Mouse (Mus musculus) neural tube, embryonic 14.5 days (tissue): Measurements from ENCODE around the gene Stk39. TPM values are rescaled to one million over a fixed set of nuclear protein-coding genes. Genes with fewer than 3 reads are reported as not detected.

ENCODE experiments used
- ATAC-seq: fragments of 200-750 bp; cut with Nextera tagmentation; 2 replicates; pipeline ENCODE4 v1.8.0; 2017; ENCODE audit warnings: low read depth, mild to moderate bottlenecking, moderate TSS enrichment, moderate library complexity
- H3K27ac ChIP-seq: fragments of 300-500 bp; sonication (generic); 2 replicates; pipeline ENCODE4 v1.5.1; 2014; ENCODE audit warnings: low read depth, mild to moderate bottlenecking, control low read depth, low read length, moderate library complexity, mixed read lengths
- H3K27me3 ChIP-seq: fragments of 300-500 bp; sonication (generic); 2 replicates; pipeline ENCODE4 v1.6.1; 2014; ENCODE audit warnings: low read length; ENCODE audit not compliant: control insufficient read depth, insufficient read depth
- H3K36me3 ChIP-seq: fragments of 300-500 bp; sonication (generic); 2 replicates; pipeline ENCODE4 v1.6.1; 2014; ENCODE audit warnings: low read length, mixed read lengths; ENCODE audit not compliant: control insufficient read depth, insufficient read depth
- H3K4me1 ChIP-seq: fragments of 300-500 bp; sonication (generic); 2 replicates; pipeline ENCODE4 v1.6.1; 2014; ENCODE audit warnings: low read length; ENCODE audit not compliant: control insufficient read depth, insufficient read depth
- H3K4me2 ChIP-seq: fragments of 300-500 bp; sonication (generic); 2 replicates; pipeline ENCODE4 v1.6.1; 2014; ENCODE audit warnings: mild to moderate bottlenecking, low read depth, low read length, control low read depth
- H3K4me3 ChIP-seq: fragments of 300-500 bp; sonication (generic); 2 replicates; pipeline ENCODE4 v1.5.1; 2014; ENCODE audit warnings: low read depth, low read length, control low read depth, mixed read lengths
- H3K9ac ChIP-seq: fragments of 300-500 bp; sonication (generic); replicated peaks from 2 replicates; pipeline ENCODE4 v1.6.1; 2014; ENCODE audit warnings: low read depth, mild to moderate bottlenecking, control low read depth, low read length, mixed read lengths
- H3K9me3 ChIP-seq: fragments of 300-500 bp; sonication (generic); 2 replicates; pipeline ENCODE4 v1.6.1; 2016; ENCODE audit warnings: low read length; ENCODE audit not compliant: control insufficient read depth
- WGBS: fragments of 180-500 bp; shearing (Covaris S2); extraction: QIAGEN DNeasy Blood & Tissue Kit; methylation state at CpG from one replicate; pipeline ENCODE4 v1.1.7; 2014; 5-methylcytosine and 5-hydroxymethylcytosine counted together
- polyA plus RNA-seq: library from polyadenylated mRNA; unstranded; fragments of >200 nt; fragmentation: Nextera tagmentation; extraction: Ambion mirVana; gene quantifications from 2 replicates; pipeline ENCODE4 v1.2.1, GENCODE M21; 2014

Stk39 gene
- polyA plus RNA-seq, 1 experiment from 2014 or later, result 37.0 TPM

DNA sequence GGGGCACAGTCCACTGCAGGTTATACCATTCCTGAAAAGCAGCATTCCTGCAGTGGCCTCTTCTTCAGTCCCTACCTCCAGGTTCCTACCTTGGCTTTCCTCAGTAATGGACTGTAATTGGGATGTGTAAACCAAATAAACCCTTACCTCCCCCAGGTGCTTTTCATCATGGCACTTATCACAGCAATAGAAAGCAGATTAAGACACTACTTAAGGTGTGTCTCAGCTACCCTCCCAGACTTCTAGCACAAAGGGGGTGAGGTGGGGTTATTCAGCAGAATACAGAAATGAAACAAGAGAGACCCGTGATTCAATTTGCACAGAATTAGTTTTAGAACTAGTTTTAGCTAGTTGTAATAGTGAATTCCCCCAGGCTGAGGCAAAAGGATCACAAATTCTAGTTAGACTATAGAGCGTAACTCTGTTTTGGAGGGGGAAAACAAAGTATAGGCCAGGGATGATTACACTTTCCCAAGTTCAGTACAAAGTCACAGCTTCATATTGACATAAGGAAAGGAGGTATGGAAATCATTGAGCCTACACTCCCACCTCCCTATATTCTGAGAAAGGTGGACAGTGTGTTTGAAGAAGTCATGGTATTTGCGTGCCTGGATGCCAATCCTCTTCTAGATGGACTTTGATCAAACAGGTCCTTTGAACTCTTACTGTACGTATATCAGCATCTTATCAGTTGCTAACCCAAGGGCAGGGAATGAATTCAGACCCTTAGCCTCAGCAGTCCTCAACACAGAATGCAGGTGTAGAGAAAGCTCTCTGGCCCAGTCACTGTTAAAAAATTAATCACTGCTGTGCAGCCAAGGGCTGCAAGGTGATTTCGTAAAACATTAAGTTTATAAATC lies 279.2 kb downstream of the Stk39 start:
- Histone ChIP-seq H3K36me3 (no peaks in the 10 kb centered on the region), H3K9ac (no peak overlapping the region), H3K9me3 (no peaks in the 10 kb centered on the region), H3K4me2 (no peak overlapping the region), H3K27me3 (no peaks in the 10 kb centered on the region), H3K4me1 (no peaks in the 10 kb centered on the region), H3K4me3 (no peak overlapping the region), H3K27ac (no peak overlapping the region)
- 81% methylated on average over 5 of the region's 5 CpGs for WGBS
- ATAC-seq, result no peak

DNA sequence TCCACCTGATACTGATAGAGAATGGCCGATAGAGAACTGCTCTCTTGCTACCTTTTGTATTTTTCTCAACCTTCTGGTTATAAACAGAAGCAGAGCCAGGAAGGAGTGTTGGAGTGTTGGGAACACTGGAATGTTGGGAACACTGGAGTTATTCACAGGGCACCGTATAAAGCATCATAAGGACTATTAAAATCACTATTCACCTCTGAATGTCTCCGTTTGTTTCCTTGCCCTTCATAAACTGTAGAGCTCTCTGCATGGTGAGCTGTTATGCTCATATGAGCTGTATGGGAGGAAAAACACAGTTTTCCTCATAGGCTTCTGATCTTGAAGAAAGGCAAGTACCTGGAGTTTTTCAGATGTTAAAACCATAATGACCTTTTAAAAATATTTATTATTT lies 295.6 kb downstream of the Stk39 start:
- H3K36me3 ChIP-seq, result no peaks in the 10 kb centered on the region
- H3K9ac ChIP-seq, result no peak overlapping the region
- ATAC-seq, result no peak
- no peaks in the 10 kb centered on the region for H3K4me1 ChIP-seq
- H3K9me3 ChIP-seq, result no peaks in the 10 kb centered on the region
- no peak overlapping the region for H3K4me3 ChIP-seq
- no peak overlapping the region for H3K27ac ChIP-seq
- no peaks in the 10 kb centered on the region for H3K27me3 ChIP-seq
- H3K4me2 ChIP-seq, result no peak overlapping the region
- WGBS, result 83% methylated on average over 3 of the region's 3 CpGs

DNA sequence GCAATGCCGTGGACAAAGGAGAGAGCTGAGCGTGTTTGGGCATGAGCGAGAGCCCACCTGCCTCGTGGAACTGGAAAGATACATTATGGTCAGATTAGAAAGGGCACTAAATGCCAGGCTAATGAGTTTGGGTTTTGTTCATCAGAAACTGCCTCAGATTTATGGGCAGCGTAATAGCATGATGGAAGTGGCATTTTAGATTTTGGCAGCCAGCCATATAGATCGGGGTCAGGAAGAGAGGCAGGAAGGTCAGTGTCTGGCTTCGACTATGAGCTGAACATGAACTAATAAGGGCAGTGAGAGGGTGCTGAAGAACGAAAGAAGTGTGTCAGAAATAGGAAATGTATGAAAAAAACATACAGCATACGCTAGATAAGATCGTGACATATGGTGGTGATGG lies 300.8 kb downstream of the Stk39 start:
- WGBS, result 66% methylated on average over 10 of the region's 10 CpGs
- Histone ChIP-seq H3K4me2 (no peak overlapping the region), H3K9ac (no peak overlapping the region), H3K4me1 (no peaks in the 10 kb centered on the region), H3K9me3 (no peaks in the 10 kb centered on the region), H3K27me3 (no peaks in the 10 kb centered on the region), H3K4me3 (no peak overlapping the region), H3K36me3 (no peaks in the 10 kb centered on the region), H3K27ac (no peak overlapping the region)
- no peak for ATAC-seq

DNA sequence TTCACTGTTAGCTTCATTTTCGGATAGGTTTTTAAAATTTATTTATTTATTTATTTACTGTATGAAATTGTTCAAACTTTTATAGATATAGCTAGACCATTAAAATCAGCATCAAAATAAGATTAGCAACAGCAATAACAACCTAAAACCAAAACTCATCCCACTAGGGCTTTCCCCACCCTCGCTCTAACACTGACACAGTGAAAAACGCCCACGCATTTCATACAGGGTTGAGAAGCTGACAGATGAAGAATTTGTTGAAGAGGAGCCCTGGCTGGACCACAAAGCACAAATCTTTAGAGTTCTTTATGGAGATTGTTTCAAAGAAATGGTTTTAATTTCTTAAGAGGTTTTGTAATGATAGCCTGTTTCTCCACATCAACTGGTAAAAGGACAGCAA lies 310.1 kb downstream of the Stk39 start:
- Histone ChIP-seq H3K4me3 (no peak overlapping the region), H3K27me3 (no peaks in the 10 kb centered on the region), H3K4me2 (no peak overlapping the region), H3K9ac (no peak overlapping the region), H3K36me3 (no peaks in the 10 kb centered on the region), H3K4me1 (no peaks in the 10 kb centered on the region), H3K27ac (no peak overlapping the region), H3K9me3 (no peaks in the 10 kb centered on the region)
- WGBS, result 87% methylated on average over 4 of the region's 4 CpGs
- no peak for ATAC-seq

DNA sequence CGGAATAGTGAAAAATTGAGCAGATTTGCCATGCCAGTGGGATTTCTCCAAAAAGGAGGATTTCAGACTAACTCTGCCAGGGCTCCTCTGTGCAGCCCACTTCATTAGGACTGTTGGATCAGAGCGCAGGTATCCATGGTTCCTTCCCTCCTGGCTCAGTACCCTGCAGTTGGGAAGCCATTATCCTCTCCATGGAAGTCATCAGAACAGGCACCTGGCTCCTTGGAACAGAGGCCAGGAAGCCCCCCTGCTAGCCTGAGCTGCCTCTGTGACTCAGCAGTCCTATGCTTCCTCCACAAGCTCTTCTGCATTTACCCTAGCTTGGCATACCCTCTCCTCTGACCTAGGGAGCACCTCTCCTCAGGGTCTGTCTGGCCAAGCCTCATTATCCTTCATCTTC lies 311.5 kb downstream of the Stk39 start:
- Histone ChIP-seq H3K4me2 (no peak overlapping the region), H3K4me1 (no peaks in the 10 kb centered on the region), H3K9ac (no peak overlapping the region), H3K9me3 (no peaks in the 10 kb centered on the region), H3K4me3 (no peak overlapping the region), H3K27me3 (no peaks in the 10 kb centered on the region), H3K27ac (no peak overlapping the region), H3K36me3 (no peaks in the 10 kb centered on the region)
- no peak for ATAC-seq
- WGBS, result 96% methylated on average over 2 of the region's 2 CpGs

Other genes with a start within 250 kb of the Stk39 start
- gene 4933409G03Rik, start 110.1 kb upstream of the Stk39 start, polyA plus RNA-seq, result not detected in 2 replicates
- not detected in 2 replicates for gene 4932414N04Rik, start 184.2 kb upstream of the Stk39 start, polyA plus RNA-seq